Mouse (Mus musculus): ENCODE measurements around the gene Aoc2.

DNA sequence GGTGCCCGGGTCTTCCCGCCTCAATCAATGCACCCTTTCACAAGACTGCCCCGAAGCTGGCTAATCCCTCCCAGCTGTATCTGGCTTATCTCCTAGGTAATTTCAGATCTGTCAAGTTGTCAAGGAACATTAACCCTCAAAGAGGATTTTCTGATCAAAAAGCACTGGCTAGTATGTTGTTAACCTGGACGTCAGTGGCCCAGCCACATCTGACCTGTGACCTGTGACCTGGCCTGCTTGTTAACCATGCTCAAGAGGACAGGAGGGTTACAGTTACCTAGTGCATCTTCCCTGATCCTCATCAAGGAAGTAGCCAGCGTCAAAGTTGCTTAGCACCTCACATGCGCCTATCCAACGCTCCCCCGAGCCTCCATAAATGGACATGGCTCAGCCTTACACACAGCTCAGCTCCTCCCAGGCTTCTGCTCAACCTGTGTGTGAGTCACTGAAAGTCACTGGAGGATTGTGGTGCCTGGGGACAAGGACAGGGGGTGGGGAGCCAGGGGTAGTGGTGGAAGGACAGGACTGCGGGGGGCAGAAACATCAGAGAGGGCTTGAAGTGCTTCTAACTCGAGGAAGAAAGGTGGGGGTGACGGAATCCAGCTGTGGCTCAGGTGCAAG, 26.3 kb downstream of the Aoc2 start:
- TF ChIP-seq POLR2A (IDR thresholded peaks at IDR 0.05; ENCODE audit: insufficient read depth, low read depth, low read length) (no peak), CTCF (IDR thresholded peaks at IDR 0.05; ENCODE audit: insufficient read depth, low read depth, low read length) (no peak)
